Mouse (Mus musculus) stomach, embryonic 16.5 days (tissue): ENCODE measurements around the gene Fam20b. TPM values are rescaled to one million over a fixed set of nuclear protein-coding genes. Genes with fewer than 3 reads are reported as not detected.

ENCODE experiments used
- ATAC-seq: fragments of 200-750 bp; cut with Nextera tagmentation; 2 replicates; pipeline ENCODE4 v1.8.0; 2017; ENCODE audit warnings: moderate number of reproducible peaks, moderate TSS enrichment; ENCODE audit not compliant: insufficient read depth, low FRiP score
- H3K27ac ChIP-seq: fragments of 300-500 bp; sonication (generic); 2 replicates; pipeline ENCODE4 v1.5.1; 2014; ENCODE audit warnings: low read length
- H3K27me3 ChIP-seq: fragments of 300-500 bp; sonication (generic); 2 replicates; pipeline ENCODE4 v1.6.1; 2014; ENCODE audit warnings: low read length, control low read depth, mixed read lengths; ENCODE audit not compliant: control insufficient read depth, insufficient read depth
- H3K36me3 ChIP-seq: fragments of 300-500 bp; sonication (generic); 2 replicates; pipeline ENCODE4 v1.6.1; 2014; ENCODE audit warnings: low read length; ENCODE audit not compliant: control insufficient read depth, insufficient read depth
- H3K4me1 ChIP-seq: fragments of 300-500 bp; sonication (generic); 2 replicates; pipeline ENCODE4 v1.6.1; 2014; ENCODE audit warnings: low read length, control low read depth, mixed read lengths; ENCODE audit not compliant: control insufficient read depth, insufficient read depth
- H3K4me2 ChIP-seq: fragments of 300-500 bp; sonication (generic); 2 replicates; pipeline ENCODE4 v1.6.1; 2014; ENCODE audit warnings: low read depth, low read length, mixed read lengths
- H3K4me3 ChIP-seq: fragments of 300-500 bp; sonication (generic); replicated peaks from 2 replicates; pipeline ENCODE4 v1.5.1; 2014; ENCODE audit warnings: mild to moderate bottlenecking, low read length
- H3K9ac ChIP-seq: fragments of 300-500 bp; sonication (generic); 2 replicates; pipeline ENCODE4 v1.6.1; 2014; ENCODE audit warnings: low read length
- H3K9me3 ChIP-seq: fragments of 300-500 bp; sonication (generic); replicated peaks from 2 replicates; pipeline ENCODE4 v1.6.1; 2016; ENCODE audit warnings: low read length, control low read depth; ENCODE audit not compliant: control insufficient read depth
- WGBS: fragments of 180-500 bp; shearing (Covaris S2); extraction: QIAGEN DNeasy Blood & Tissue Kit; methylation state at CpG from one replicate; pipeline ENCODE4 v1.1.7; 2014; 5-methylcytosine and 5-hydroxymethylcytosine counted together
- polyA plus RNA-seq: library from polyadenylated mRNA; unstranded; fragments of >200 nt; fragmentation: Nextera tagmentation; extraction: Ambion mirVana; gene quantifications from 2 replicates; pipeline ENCODE4 v1.2.1, GENCODE M21; 2015

The Fam20b gene
- polyA plus RNA-seq, 1 experiment from 2014 or later, result 33.2 TPM

GRCm38 (mm10) chr1:156652189-156652822 lies 66.6 kb downstream of the Fam20b start:
- Histone ChIP-seq H3K27ac (0 out of 2 replicates have a peak overlapping the region, but pooled peaks have one; percentile 10), H3K4me2 (no peak overlapping the region), H3K9me3 (no peaks in the 10 kb centered on the region), H3K4me1 (no peaks in the 10 kb centered on the region), H3K36me3 (no peaks in the 10 kb centered on the region), H3K4me3 (no peak overlapping the region), H3K9ac (no peak overlapping the region), H3K27me3 (no peaks in the 10 kb centered on the region)
- ATAC-seq, result no peak
- 60% methylated on average over 6 of the region's 6 CpGs for WGBS

GRCm38 (mm10) chr1:156650631-156651030 lies 68.3 kb downstream of the Fam20b start:
- Histone ChIP-seq H3K27me3 (no peaks in the 10 kb centered on the region), H3K27ac (no peak overlapping the region), H3K9ac (no peak overlapping the region), H3K4me2 (no peak overlapping the region), H3K4me3 (no peak overlapping the region), H3K9me3 (no peaks in the 10 kb centered on the region), H3K4me1 (no peaks in the 10 kb centered on the region), H3K36me3 (no peaks in the 10 kb centered on the region)
- 76% methylated on average over 9 of the region's 9 CpGs for WGBS
- ATAC-seq, result no peak

- 34% methylated on average over 2 of the region's 2 CpGs for WGBS
- Histone ChIP-seq H3K9ac (no peak overlapping the region), H3K36me3 (no peaks in the 10 kb centered on the region), H3K27me3 (no peaks in the 10 kb centered on the region), H3K4me1 (no peaks in the 10 kb centered on the region), H3K4me2 (no peak overlapping the region), H3K4me3 (no peak overlapping the region), H3K9me3 (no peaks in the 10 kb centered on the region), H3K27ac (no peak overlapping the region)
- no peak for ATAC-seq
These were observed 70.2 kb downstream of the Fam20b start for GRCm38 (mm10) chr1:156648705-156649104.

- H3K4me3 ChIP-seq, result no peak overlapping the region
- no peak overlapping the region for H3K4me2 ChIP-seq
- ATAC-seq, result no peak
- H3K4me1 ChIP-seq, result no peaks in the 10 kb centered on the region
- H3K9ac ChIP-seq, result no peak overlapping the region
- no peak overlapping the region for H3K27ac ChIP-seq
- 85% methylated on average over 4 of the region's 4 CpGs for WGBS
- H3K9me3 ChIP-seq, result no peaks in the 10 kb centered on the region
- no peaks in the 10 kb centered on the region for H3K36me3 ChIP-seq
- no peaks in the 10 kb centered on the region for H3K27me3 ChIP-seq
These were observed 72.9 kb downstream of the Fam20b start for GRCm38 (mm10) chr1:156645971-156646370.

GRCm38 (mm10) chr1:156644780-156645523 lies 73.9 kb downstream of the Fam20b start:
- no peak for ATAC-seq
- Histone ChIP-seq H3K36me3 (no peaks in the 10 kb centered on the region; the same call in 1 of the 2 replicates), H3K27me3 (no peaks in the 10 kb centered on the region), H3K9me3 (no peaks in the 10 kb centered on the region), H3K9ac (no peak overlapping the region), H3K4me1 (no peaks in the 10 kb centered on the region), H3K27ac (no peak overlapping the region), H3K4me2 (no peak overlapping the region), H3K4me3 (no peak overlapping the region)
- WGBS, result 66% methylated on average over 13 of the region's 13 CpGs

- WGBS, result 85% methylated on average over 10 of the region's 10 CpGs
- Histone ChIP-seq H3K4me3 (no peak overlapping the region), H3K27me3 (no peaks in the 10 kb centered on the region), H3K9ac (no peak overlapping the region), H3K27ac (no peak overlapping the region), H3K4me1 (no peaks in the 10 kb centered on the region), H3K4me2 (no peak overlapping the region), H3K9me3 (no peaks in the 10 kb centered on the region), H3K36me3 (no peaks in the 10 kb centered on the region; the same call in 1 of the 2 replicates)
- no peak for ATAC-seq
These were observed 74.8 kb downstream of the Fam20b start for GRCm38 (mm10) chr1:156644061-156644460.

- no peak overlapping the region for H3K4me3 ChIP-seq
- 65% methylated on average over 12 of the region's 12 CpGs for WGBS
- H3K4me2 ChIP-seq, result no peak overlapping the region
- no peaks in the 10 kb centered on the region for H3K9me3 ChIP-seq
- no peaks in the 10 kb centered on the region for H3K4me1 ChIP-seq
- ATAC-seq, result no peak
- H3K27ac ChIP-seq, result no peak overlapping the region
- H3K9ac ChIP-seq, result no peak overlapping the region
- peaks cover 3% of the 10 kb centered on the region; the same call in 1 of the 2 replicates for H3K36me3 ChIP-seq
- H3K27me3 ChIP-seq, result no peaks in the 10 kb centered on the region
These were observed 76.1 kb downstream of the Fam20b start for GRCm38 (mm10) chr1:156642813-156643212.

- no peak for ATAC-seq
- H3K36me3 ChIP-seq, result peaks cover 4% of the 10 kb centered on the region; the same call in 1 of the 2 replicates
These were observed 77.1 kb downstream of the Fam20b start for GRCm38 (mm10) chr1:156641808-156642207.

GRCm38 (mm10) chr1:156640577-156640976 lies 78.3 kb downstream of the Fam20b start:
- H3K4me2 ChIP-seq, result no peak overlapping the region
- H3K9me3 ChIP-seq, result no peaks in the 10 kb centered on the region
- H3K27me3 ChIP-seq, result no peaks in the 10 kb centered on the region
- no peak for ATAC-seq
- H3K9ac ChIP-seq, result no peak overlapping the region
- no peaks in the 10 kb centered on the region for H3K4me1 ChIP-seq
- H3K36me3 ChIP-seq, result peaks cover 6% of the 10 kb centered on the region; the same call in 1 of the 2 replicates
- no peak overlapping the region for H3K27ac ChIP-seq
- 72% methylated on average over 4 of the region's 4 CpGs for WGBS
- H3K4me3 ChIP-seq, result no peak overlapping the region

More at GRCm38 (mm10) chr1:156641808-156642207, 77.1 kb downstream of the Fam20b start:
- Histone ChIP-seq H3K4me3 (no peak overlapping the region), H3K4me2 (no peak overlapping the region), H3K27me3 (no peaks in the 10 kb centered on the region), H3K4me1 (no peaks in the 10 kb centered on the region), H3K27ac (no peak overlapping the region), H3K9ac (no peak overlapping the region), H3K9me3 (no peaks in the 10 kb centered on the region)
- WGBS, result 86% methylated on average over 10 of the region's 10 CpGs
